Mouse (Mus musculus): ENCODE measurements around the gene Vmn2r83. TPM values are rescaled to one million over a fixed set of nuclear protein-coding genes. Genes with fewer than 3 reads are reported as not detected.
A peak's percentile ranks its signal among the peaks of the same experiment; 100 is the strongest.

The Vmn2r83 gene
- polyA plus RNA-seq, 1 experiment = not detected

DNA sequence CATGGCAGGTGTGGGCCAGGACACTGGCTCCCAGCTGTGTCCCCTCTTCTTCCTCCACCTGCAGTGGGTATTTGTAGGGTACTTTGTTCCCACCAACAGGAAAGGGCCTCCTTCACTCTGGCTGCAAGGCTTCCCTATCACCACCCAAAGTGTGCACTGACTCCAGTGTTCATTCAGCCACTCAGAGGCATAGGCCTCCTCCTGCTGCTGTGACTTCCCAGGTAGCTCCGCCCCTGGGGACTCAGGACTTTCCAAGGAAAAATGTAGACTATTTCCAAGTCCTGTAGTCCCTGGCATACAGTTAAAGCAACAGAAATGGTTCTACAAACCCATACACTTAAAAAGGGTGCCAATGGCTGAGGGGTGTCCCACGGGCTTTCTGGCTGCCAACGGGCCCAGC, 64.1 kb downstream of the Vmn2r83 start:
- H3K4me1 ChIP-seq (ENCODE audit: control insufficient read depth, insufficient read depth, insufficient read length, low read length) = no peaks in the 10 kb centered on the region
- H3K4me3 ChIP-seq (ENCODE audit: insufficient read depth, low read depth, low read length) = peak overlapping the region; percentile 70
- H3K27ac ChIP-seq (replicated peaks; ENCODE audit: low read depth, low read length) = no peak overlapping the region

DNA sequence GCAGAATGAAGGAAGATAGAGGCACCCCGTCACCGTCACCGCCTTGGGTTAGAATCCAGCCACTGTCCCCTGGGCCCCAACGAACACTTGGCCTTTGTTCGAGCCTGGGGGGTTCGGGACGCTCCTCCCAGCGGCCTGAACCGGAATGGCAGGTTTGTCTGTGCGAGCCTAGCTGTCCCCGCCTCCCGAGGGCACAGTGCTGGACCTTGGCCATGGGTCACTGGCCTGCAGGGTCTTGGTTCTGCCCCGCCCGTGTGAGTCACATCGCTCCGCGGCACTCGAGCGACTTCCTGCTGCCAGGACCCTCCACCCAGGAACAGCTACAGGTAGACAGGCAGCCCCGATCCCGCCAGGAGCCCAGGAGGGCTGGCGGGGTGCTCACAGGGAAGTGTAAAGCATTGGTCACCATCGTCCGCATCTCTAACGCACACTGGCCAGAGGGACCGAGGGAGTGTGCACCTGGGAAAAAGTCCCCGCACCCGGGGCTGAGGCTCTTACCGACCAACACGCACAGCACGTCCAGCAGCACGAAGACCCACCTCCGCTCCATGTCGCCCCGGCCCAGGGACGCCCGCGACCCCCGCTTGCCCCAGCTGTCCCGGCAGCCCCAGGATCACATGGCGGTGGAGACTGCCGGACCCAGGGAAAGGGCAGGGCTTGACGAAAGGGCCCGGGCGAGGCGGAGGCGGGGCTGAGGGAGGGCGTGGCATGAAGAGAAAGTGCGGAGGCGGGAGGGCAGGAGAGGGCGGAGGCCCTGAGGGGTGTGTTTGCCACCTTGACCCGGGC, 64.8 kb downstream of the Vmn2r83 start, which contains the start of gene Plpp2:
Plpp2 (minus strand) TSS at position 671 of the 786 bp plus-strand sequence.
- H3K4me1 ChIP-seq (ENCODE audit: control insufficient read depth, insufficient read depth, insufficient read length, low read length) = no peaks in the 10 kb centered on the region
- H3K27ac ChIP-seq (replicated peaks; ENCODE audit: low read depth, low read length) = no peak within 1 kb of the TSS
- H3K4me3 ChIP-seq (ENCODE audit: insufficient read depth, low read depth, low read length) = peak within 1 kb of the TSS; percentile 70

DNA sequence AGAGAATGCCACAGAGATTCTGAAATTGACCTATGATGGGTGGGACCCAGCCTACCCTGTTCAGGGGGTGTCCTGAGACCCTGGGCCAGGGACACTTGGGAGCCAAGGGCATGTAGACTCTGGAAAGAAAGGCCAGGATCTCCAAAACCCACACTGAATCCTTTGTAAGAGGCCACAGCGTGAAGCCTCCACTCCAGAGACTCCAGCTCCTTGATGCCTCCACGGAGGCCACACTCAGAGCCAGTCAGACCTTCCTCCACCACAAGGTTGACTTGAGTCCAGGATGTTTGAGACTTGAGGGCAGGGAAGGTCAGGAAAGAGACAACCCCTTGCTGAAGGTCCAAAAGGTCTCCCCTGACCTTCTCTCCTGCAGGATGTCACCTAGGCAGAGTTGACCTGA, 65.9 kb downstream of the Vmn2r83 start:
- Histone ChIP-seq H3K4me3 (ENCODE audit: insufficient read depth, low read depth, low read length) (no peak overlapping the region), H3K4me1 (ENCODE audit: control insufficient read depth, insufficient read depth, insufficient read length, low read length) (no peaks in the 10 kb centered on the region), H3K27ac (replicated peaks; ENCODE audit: low read depth, low read length) (no peak overlapping the region)

DNA sequence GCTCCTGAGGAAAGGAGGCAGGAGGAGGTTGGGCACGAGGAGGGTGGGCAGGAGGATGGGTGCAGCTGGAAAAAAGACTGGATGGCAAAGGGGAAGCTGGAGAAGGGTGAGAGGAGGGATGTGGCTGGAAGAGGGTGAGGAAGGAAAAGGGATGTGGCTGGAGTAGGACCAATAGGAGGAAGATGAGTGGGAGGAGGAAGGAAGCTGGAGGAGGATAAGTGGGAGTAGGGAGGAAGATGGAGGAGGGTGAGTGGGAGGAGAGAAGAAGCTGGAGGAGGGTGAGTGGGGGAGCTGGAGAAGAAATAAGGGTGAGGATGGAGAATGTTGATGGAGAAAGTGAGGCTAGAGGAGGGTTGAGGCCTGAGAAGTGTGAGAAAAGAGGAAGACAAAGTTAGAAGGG, 66.9 kb downstream of the Vmn2r83 start:
- no peaks in the 10 kb centered on the region for H3K4me1 ChIP-seq (ENCODE audit: control insufficient read depth, insufficient read depth, insufficient read length, low read length)
- H3K4me3 ChIP-seq (ENCODE audit: insufficient read depth, low read depth, low read length) = no peak overlapping the region
- no peak overlapping the region for H3K27ac ChIP-seq (replicated peaks; ENCODE audit: low read depth, low read length)

DNA sequence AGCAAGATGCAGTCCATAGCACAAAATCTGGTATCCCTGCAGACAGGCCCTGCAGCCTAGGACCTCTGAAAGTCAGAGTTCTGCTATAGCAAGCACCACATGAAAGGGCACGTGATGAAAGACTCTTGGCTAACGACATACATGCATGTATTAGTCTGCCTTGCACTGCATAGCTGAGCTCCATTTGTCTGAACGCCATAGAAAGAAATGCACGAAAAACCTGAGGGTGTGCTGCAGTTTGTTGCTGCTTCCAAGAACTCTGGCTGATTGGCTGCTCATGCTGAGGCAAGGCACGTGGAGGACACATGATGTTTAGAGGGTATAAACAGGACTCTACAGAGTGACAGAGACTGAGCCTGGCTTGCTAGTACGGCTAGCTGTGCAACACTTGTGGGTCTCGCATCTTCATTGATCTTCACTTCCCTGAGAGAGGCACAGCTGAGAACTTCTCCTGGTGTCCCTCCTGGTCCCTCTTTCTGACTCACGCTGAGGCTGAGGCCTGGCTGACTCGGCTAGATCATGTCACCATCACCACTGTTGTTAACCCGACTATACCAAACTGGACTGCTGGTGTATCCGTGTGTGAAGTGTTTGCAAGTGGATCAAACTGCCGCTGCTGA, 68.0 kb downstream of the Vmn2r83 start:
- Histone ChIP-seq H3K27ac (replicated peaks; ENCODE audit: low read depth, low read length) (no peak overlapping the region), H3K4me3 (ENCODE audit: insufficient read depth, low read depth, low read length) (no peak overlapping the region), H3K4me1 (ENCODE audit: control insufficient read depth, insufficient read depth, insufficient read length, low read length) (no peaks in the 10 kb centered on the region)

DNA sequence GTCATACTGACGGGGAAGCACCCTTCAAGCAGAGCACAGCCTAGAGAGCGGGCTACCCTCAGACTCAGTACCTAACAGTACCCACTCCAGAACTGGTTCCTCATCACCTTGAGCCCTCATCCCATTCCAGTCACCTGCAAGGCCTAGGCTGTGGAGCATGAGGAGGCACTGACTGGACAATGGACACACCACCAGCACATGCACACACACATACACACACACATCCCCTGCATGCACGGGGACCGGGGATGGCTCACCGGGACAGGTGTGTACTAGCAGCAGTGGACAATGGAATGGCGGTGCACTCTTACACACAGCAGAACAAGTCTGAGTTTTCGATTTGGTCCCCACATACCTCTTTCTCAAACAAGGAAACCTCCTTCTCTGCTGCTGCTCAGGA, 68.7 kb downstream of the Vmn2r83 start:
- H3K27ac ChIP-seq (replicated peaks; ENCODE audit: low read depth, low read length) = no peak overlapping the region
- H3K4me1 ChIP-seq (ENCODE audit: control insufficient read depth, insufficient read depth, insufficient read length, low read length) = no peaks in the 10 kb centered on the region
- H3K4me3 ChIP-seq (ENCODE audit: insufficient read depth, low read depth, low read length) = no peak overlapping the region

DNA sequence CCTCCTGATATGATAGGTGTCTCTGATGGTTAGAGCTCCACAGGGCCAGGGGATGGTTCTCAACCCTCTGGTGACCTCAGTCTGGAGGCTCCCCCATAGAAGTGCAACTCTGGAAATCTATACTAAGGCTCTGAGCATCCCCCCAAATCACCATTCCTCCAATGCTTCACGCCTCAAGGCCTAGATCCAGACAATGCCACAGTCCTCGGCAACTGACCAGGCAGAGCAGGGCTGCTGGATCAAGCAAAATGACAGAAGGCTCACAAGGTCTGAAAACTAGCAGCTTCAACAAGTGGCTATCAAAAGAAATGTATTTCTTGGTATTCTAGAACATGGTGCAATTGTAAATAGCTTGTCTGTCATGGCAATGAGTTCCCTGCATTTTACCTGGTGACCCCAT, 69.2 kb downstream of the Vmn2r83 start:
- Histone ChIP-seq H3K4me1 (ENCODE audit: control insufficient read depth, insufficient read depth, insufficient read length, low read length) (no peaks in the 10 kb centered on the region), H3K4me3 (ENCODE audit: insufficient read depth, low read depth, low read length) (no peak overlapping the region)

DNA sequence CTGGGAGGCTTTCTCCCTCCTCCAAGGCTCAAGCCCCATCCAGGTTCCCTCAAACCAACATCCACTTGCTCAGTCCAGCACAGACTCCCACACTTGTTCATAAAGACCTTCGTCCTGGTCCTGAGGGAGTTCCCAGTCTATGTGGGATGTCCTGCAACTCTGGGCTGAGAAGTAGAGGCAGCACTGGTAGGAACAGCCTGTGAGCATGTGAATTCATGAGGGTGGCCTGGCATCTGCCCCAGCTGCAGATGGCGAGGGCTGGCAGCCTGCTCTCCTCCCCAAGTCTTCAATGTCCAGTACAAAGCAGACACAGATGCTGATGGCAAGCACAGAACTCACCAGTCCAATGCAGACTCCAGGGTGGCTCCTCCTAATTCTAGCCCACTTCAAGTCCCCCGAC, 69.8 kb downstream of the Vmn2r83 start:
- Histone ChIP-seq H3K4me1 (ENCODE audit: control insufficient read depth, insufficient read depth, insufficient read length, low read length) (no peaks in the 10 kb centered on the region), H3K27ac (replicated peaks; ENCODE audit: low read depth, low read length) (no peak overlapping the region), H3K4me3 (ENCODE audit: insufficient read depth, low read depth, low read length) (no peak overlapping the region)

More for the DNA sequence above, 69.2 kb downstream of the Vmn2r83 start:
- H3K27ac ChIP-seq (replicated peaks; ENCODE audit: low read depth, low read length) = no peak overlapping the region

DNA sequence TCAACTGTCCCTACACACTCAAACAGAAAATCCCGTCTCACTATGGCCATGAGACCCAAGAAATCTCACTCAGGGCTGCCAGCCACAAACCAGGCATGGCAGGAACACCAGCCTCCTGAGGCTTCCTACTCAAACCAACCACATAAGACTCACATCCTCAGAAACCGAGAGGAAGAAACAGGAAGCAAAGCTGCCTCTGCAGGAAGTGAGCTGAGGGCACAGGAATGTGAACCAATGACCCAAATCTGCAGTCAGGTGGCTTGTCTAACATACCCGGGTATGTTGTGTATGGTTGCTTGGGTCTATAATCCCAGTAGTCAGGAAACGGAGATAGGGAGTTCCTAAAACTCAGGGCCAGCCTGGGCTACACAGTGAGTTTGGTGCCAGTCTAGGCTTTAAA, 70.3 kb downstream of the Vmn2r83 start:
- no peak overlapping the region for H3K4me3 ChIP-seq (ENCODE audit: insufficient read depth, low read depth, low read length)
- no peak overlapping the region for H3K27ac ChIP-seq (replicated peaks; ENCODE audit: low read depth, low read length)
- H3K4me1 ChIP-seq (ENCODE audit: control insufficient read depth, insufficient read depth, insufficient read length, low read length) = no peaks in the 10 kb centered on the region

DNA sequence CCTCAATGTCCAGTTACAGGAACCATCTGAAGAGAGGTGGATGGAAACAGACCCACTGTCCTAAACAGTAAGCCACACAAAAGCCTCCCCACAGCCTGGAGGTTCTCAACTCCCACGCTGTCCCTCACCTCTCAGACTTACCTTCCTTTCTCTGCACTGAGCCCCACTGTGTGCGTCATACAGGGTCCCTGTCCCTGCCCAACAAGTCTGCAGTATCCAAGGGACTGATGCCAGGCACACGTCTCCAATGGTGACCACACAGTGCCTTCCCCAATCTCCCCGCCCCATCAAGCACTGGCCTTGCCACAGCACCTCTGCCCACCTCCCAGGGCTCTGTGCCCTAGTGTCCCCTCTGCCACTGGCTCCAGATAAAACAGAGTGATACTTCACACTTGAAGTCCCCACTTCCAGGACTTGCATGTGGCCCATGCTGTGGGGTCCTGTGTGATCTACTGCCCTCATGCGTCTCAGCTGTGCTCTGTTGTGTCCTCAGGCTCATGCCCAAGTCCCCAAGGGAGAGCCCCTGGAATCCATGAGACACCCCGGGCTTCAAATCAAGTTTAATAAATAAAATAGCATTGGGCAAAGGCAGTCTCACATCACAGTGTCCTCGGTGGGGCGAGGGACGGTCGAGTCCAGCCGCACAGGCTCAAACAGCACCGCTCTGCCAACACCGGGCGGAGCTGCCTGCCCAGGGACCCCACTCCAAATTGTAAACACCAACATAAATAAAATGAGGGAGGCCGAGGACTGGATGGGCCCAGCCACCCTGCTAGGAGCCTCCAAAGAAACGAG, 71.4 kb downstream of the Vmn2r83 start:
- H3K4me1 ChIP-seq (ENCODE audit: control insufficient read depth, insufficient read depth, insufficient read length, low read length) = no peaks in the 10 kb centered on the region
- no peak overlapping the region for H3K27ac ChIP-seq (replicated peaks; ENCODE audit: low read depth, low read length)

DNA sequence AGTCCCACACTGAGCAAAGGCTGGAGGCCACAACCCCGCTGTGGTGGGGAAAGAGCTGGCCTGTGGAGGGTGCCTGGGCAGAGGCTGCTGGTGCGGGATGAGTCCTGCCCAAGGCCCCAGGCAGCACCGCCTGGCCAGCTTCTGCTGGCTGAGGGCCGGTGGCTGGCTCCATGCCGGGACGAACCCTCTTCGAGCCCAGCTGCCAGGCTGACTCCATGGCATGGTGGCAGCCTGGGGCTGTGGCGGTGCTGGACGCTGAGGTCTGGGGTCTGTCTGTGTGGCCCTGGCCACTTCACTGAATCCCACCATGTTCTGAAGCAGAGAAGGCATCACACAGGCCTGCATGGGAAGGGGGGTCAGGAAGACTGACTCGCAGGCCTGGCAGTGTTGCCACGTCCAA, 72.2 kb downstream of the Vmn2r83 start:
- no peak overlapping the region for H3K27ac ChIP-seq (replicated peaks; ENCODE audit: low read depth, low read length)
- H3K4me3 ChIP-seq (ENCODE audit: insufficient read depth, low read depth, low read length) = no peak overlapping the region
- no peaks in the 10 kb centered on the region for H3K4me1 ChIP-seq (ENCODE audit: control insufficient read depth, insufficient read depth, insufficient read length, low read length)

More for the DNA sequence above, 71.4 kb downstream of the Vmn2r83 start:
- no peak overlapping the region for H3K4me3 ChIP-seq (ENCODE audit: insufficient read depth, low read depth, low read length)

DNA sequence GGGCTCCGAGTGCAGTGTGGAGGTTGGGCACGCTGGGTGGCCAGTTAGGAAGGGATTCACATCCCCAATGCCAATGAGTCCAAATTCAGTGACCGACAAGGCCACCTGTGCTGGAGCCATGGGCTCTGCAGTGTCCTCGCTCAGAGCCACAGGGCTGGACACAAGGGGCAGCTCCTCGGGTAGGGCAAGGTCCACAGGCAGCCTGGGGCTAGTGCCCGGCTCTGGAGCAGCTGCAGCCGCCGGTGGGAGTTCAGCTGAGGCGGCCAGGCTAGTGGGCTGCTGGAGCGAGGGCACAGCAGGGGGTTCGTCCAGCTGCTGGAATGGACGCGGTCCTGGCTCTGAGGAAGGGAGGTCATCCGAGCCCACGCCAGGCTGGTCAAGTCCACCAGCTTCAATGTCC, 73.0 kb downstream of the Vmn2r83 start:
- Histone ChIP-seq H3K4me1 (ENCODE audit: control insufficient read depth, insufficient read depth, insufficient read length, low read length) (no peaks in the 10 kb centered on the region), H3K27ac (replicated peaks; ENCODE audit: low read depth, low read length) (no peak overlapping the region), H3K4me3 (ENCODE audit: insufficient read depth, low read depth, low read length) (no peak overlapping the region)

DNA sequence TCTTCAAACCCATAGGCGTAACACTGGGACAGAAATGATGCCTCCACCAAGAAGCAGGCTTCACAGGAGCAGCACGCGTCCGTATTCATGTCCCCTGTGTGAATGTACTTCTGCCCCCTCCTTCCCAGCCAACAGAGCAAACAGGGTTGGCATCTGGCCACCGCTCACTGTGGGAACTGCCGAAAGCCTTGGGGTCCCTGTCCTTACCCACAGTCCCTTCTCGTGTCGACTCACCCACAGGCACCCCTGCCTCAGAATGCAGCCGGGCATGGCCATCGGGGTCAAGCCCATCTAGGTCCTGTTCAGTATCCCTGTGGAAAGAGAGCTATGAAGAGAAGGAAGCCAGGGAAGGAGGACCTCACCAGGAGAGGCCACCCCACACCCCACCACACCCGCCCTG, 73.6 kb downstream of the Vmn2r83 start:
- Histone ChIP-seq H3K4me3 (ENCODE audit: insufficient read depth, low read depth, low read length) (no peak overlapping the region), H3K27ac (replicated peaks; ENCODE audit: low read depth, low read length) (no peak overlapping the region), H3K4me1 (ENCODE audit: control insufficient read depth, insufficient read depth, insufficient read length, low read length) (no peaks in the 10 kb centered on the region)
